Mouse (Mus musculus) spleen, adult 12 weeks (tissue): Measurements from ENCODE around the gene Mri1.
A peak's percentile ranks its signal among the peaks of the same experiment; 100 is the strongest.
"Not testable (repeated sequence)": the region's sequence is repeated elsewhere in the genome, so short reads cannot be mapped to it uniquely, and the experiment has no call there.

Experiments
- DNase-seq: peaks from one replicate; pipeline ENCODE4 v3.0.0; 2022; ENCODE audit warnings: low spot score

The Mri1 gene

GRCm38 (mm10) chr8:84256822-84257610 is at the start of gene Mri1:
Mri1 (minus strand) TSS chr8:84257326.
- DNase-seq = peak; percentile 75

GRCm38 (mm10) chr8:84303951-84304350 is 46.8 kb upstream of the Mri1 start:
- no peak for DNase-seq

- DNase-seq = no peak
Observed at GRCm38 (mm10) chr8:84297029-84297785, 40.1 kb upstream of the Mri1 start.

GRCm38 (mm10) chr8:84291688-84292087 is 34.6 kb upstream of the Mri1 start:
- DNase-seq = no peak

GRCm38 (mm10) chr8:84291086-84291485 is 34.0 kb upstream of the Mri1 start:
- no peak for DNase-seq

- no peak for DNase-seq
Observed at GRCm38 (mm10) chr8:84288892-84289291, 31.8 kb upstream of the Mri1 start.

- DNase-seq = not testable (repeated sequence)
Observed at GRCm38 (mm10) chr8:84285665-84286064, 28.5 kb upstream of the Mri1 start.

- DNase-seq = no peak
Observed at GRCm38 (mm10) chr8:84284608-84285063, 27.5 kb upstream of the Mri1 start.

- no peak for DNase-seq
Observed at GRCm38 (mm10) chr8:84280777-84281176, 23.7 kb upstream of the Mri1 start.

GRCm38 (mm10) chr8:84276447-84276846 is 19.3 kb upstream of the Mri1 start:
- DNase-seq = no peak

- DNase-seq = no peak
Observed at GRCm38 (mm10) chr8:84273968-84274367, 16.8 kb upstream of the Mri1 start.

- DNase-seq = no peak
Observed at GRCm38 (mm10) chr8:84272302-84272701, 15.2 kb upstream of the Mri1 start.

- peak; percentile 99 for DNase-seq
Observed at GRCm38 (mm10) chr8:84269950-84270773, 13.0 kb upstream of the Mri1 start, which contains the start of gene Ccdc130. Ccdc130 (minus strand) TSS chr8:84270380.

GRCm38 (mm10) chr8:84261098-84261497 is 4.0 kb upstream of the Mri1 start:
- no peak for DNase-seq

GRCm38 (mm10) chr8:84256458-84256821 is 686 bp downstream of the Mri1 start:
- no peak for DNase-seq

GRCm38 (mm10) chr8:84255858-84256257 is 1.3 kb downstream of the Mri1 start:
- no peak for DNase-seq

- peak; percentile 82 for DNase-seq
Observed at GRCm38 (mm10) chr8:84249257-84250170, 7.6 kb downstream of the Mri1 start, which contains the start of gene D8Ertd738e. D8Ertd738e (minus strand) TSS chr8:84249719.

GRCm38 (mm10) chr8:84241821-84242220 is 15.3 kb downstream of the Mri1 start:
- no peak for DNase-seq

- no peak for DNase-seq
Observed at GRCm38 (mm10) chr8:84241167-84241566, 16.0 kb downstream of the Mri1 start.

GRCm38 (mm10) chr8:84237542-84238229 is 19.4 kb downstream of the Mri1 start:
- no peak for DNase-seq
